12 mouse cellular contexts compared by ENCODE assay signal in the genomic region with DNA sequence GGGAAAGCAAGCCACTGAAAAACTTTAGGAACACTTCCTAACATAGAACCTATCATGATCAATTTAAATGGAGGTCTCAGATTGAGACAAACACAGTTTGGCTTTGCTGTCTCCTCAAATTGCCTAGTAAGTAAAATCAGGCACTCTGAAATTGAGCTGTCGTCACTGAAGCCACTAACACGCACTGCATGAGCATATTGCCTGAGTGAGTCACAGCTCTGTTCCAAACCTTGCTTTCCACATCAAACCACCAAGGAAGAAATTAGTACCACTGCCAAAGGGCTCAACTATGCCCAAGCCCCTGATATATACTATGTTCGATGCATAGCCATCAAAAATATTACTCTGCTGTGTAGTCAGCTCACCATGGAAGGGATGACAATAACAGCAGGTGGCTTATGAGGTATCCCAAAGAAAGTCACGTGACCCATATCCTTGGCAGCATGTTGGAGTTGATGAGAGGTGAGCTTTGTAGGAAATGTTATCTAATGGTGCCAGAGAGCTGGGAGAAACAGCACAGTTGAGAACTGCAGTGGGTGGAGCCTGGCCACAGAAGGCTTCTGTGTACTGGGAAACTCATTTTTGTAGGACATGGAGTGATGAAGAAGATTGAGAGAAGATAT.
DNase-seq lines count a peak whose midpoint lies in the region; ATAC-seq and TF ChIP-seq lines count a peak whose summit lies in the region.
"Had no signal": no experiment of that assay in that cellular context is flagged by ENCODE, and none has a peak within 500 bp of the region (broad histone marks: within the 10 kb centered on the region; RNA-seq: fewer than 3 reads in every experiment).

No protein-coding gene starts in this region.

- 68% methylated on average over 4 of the region's 4 CpGs for WGBS in liver, postnatal 0 days (ENCODE audit: insufficient replicate concordance)

- TF ChIP-seq CTCF in layer of hippocampus, adult 2 months (conservative IDR thresholded peaks at IDR 0.05), result no peak
- no peak for TF ChIP-seq CTCF in liver, postnatal 0 days (IDR thresholded peaks at IDR 0.05; ENCODE audit: low read depth)

- no peak for DNase-seq in cerebellum, postnatal 4 days (ENCODE audit: low spot score in 2 of 2)
- peak; percentile 32 to 55 for DNase-seq in right cerebral cortex, adult 2 months (ENCODE audit: low spot score in 2 of 2)
- DNase-seq in right cerebral cortex, postnatal 10 days (ENCODE audit: low spot score in 2 of 2), result no peak
- DNase-seq in layer of hippocampus, adult 2 months (ENCODE audit: low spot score in 2 of 2), result peak; percentile 17 to 44
- DNase-seq in liver, postnatal 0 days, result no peak
- no peak for DNase-seq in kidney, adult 11 months
- DNase-seq in lung, adult 18-20 months, result no peak
- DNase-seq: kidney, adult 9 months had no signal

- no peak overlapping the region for H3K9ac ChIP-seq in liver, postnatal 0 days (replicated peaks)
- H3K9ac ChIP-seq: limb, embryonic 13.5 days; midbrain, embryonic 13.5 days had no signal

- TF ChIP-seq EP300 in liver, postnatal 0 days (IDR thresholded peaks at IDR 0.05; ENCODE audit: low read depth), result no peak

- H3K4me1 ChIP-seq in liver, postnatal 0 days (ENCODE audit: insufficient read depth), result no peaks in the 10 kb centered on the region
- H3K4me1 ChIP-seq: limb, embryonic 13.5 days had no signal

- H3K27me3 ChIP-seq in liver, postnatal 0 days (ENCODE audit: insufficient read depth, low read length), result no peaks in the 10 kb centered on the region
- H3K27me3 ChIP-seq: limb, embryonic 13.5 days; midbrain, embryonic 13.5 days; Patski had no signal

- peak; percentile 49; the same call in 1 of the 2 replicates for ATAC-seq in cerebellum, adult (ENCODE audit: insufficient number of reproducible peaks, low FRiP score, low TSS enrichment)
- ATAC-seq in liver, postnatal 0 days, result peak; percentile 38; the same call in 1 of the 2 replicates
- ATAC-seq: midbrain, embryonic 13.5 days; Patski had no signal

- H3K36me3 ChIP-seq in liver, postnatal 0 days (replicated peaks; ENCODE audit: insufficient read depth, low read length), result no peaks in the 10 kb centered on the region
- H3K36me3 ChIP-seq: limb, embryonic 13.5 days; midbrain, embryonic 13.5 days had no signal

- no peaks in the 10 kb centered on the region; the same call in 1 of the 2 replicates for H3K9me3 ChIP-seq in liver, postnatal 0 days (ENCODE audit: low read length)
- H3K9me3 ChIP-seq: limb, embryonic 13.5 days; midbrain, embryonic 13.5 days had no signal

- no peak overlapping the region for H3K4me3 ChIP-seq in layer of hippocampus, adult 2 months
- no peak overlapping the region for H3K4me3 ChIP-seq in liver, postnatal 0 days (ENCODE audit: low read depth, low read length)
- H3K4me3 ChIP-seq: limb, embryonic 13.5 days; midbrain, embryonic 13.5 days had no signal

- no peak overlapping the region for H3K4me2 ChIP-seq in liver, postnatal 0 days (ENCODE audit: low read depth, low read length)
- H3K4me2 ChIP-seq: limb, embryonic 13.5 days; midbrain, embryonic 13.5 days had no signal

- H3K27ac ChIP-seq in layer of hippocampus, adult 2 months, result peak overlapping the region; percentile 65
- H3K27ac ChIP-seq in liver, postnatal 0 days (ENCODE audit: low read depth), result no peak overlapping the region
- H3K27ac ChIP-seq: limb, embryonic 13.5 days; midbrain, embryonic 13.5 days had no signal

Comparison
In these comparisons a context has a peak if more than half of its experiments do, and no peak if none do; other contexts are left out.
1. DNase-seq: peak in right cerebral cortex, adult 2 months (2 of 2) and layer of hippocampus, adult 2 months (2 of 2); none in cerebellum, postnatal 4 days (0 of 2), right cerebral cortex, postnatal 10 days (0 of 2), liver, postnatal 0 days (single experiment), kidney, adult 11 months (single experiment) and lung, adult 18-20 months (0 of 2).